Mouse (Mus musculus) E14TG2a.4 (cell line): ENCODE data around the gene Rasgrf2.

Source experiments
- CTCF ChIP-seq: conservative IDR thresholded peaks from 2 replicates; pipeline ENCODE4 v1.5.1; 2014; ENCODE audit warnings: low read length
- NANOG ChIP-seq: IDR thresholded peaks from 2 replicates; pipeline ENCODE4 v1.6.1; 2014; ENCODE audit warnings: borderline replicate concordance, low read length, mixed read lengths

GRCm38 (mm10) chr13:92073111-92073510 is 58.3 kb downstream of the Rasgrf2 start:
- TF ChIP-seq CTCF (no peak), NANOG (peak; percentile 10; the same call in 1 of the 2 replicates)
